Mouse (Mus musculus) central nervous system, embryonic 18 days (tissue): Measurements from ENCODE around the gene Thop1. TPM values are rescaled to one million over a fixed set of nuclear protein-coding genes. Genes with fewer than 3 reads are reported as not detected.

ENCODE experiments used
- polyA plus RNA-seq: library from polyadenylated mRNA; depleted of rRNA; stranded (reverse); fragments of >200 nt; gene quantifications from 2 replicates; pipeline ENCODE4 v1.2.3, GENCODE M21; 2012; rRNA removed

The Thop1 gene
- 75.2 and 75.3 TPM in 2 replicates for polyA plus RNA-seq

DNA sequence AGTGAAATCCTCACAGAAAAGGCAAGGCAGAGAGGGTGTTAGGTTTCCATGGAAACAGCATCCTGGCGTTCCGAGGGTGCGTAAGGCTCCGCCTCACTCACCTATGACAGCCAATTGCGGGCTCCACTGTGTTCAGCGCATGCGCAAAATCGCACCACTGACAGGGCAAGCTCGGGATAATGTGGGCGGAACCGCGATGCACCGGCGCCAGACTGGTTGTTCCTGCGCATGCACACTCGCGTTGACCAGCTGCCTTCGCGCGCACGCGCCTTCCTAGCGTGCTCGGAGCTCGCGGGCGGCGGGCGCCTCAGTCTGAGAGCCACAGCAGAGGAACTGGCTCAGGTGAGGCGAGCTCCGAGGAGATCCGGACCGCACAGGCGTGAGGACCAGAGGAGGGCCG, at the start of gene Thop1:
Gene Thop1, plus strand, starts transcription at position 200 of the 400 bp plus-strand sequence.

DNA sequence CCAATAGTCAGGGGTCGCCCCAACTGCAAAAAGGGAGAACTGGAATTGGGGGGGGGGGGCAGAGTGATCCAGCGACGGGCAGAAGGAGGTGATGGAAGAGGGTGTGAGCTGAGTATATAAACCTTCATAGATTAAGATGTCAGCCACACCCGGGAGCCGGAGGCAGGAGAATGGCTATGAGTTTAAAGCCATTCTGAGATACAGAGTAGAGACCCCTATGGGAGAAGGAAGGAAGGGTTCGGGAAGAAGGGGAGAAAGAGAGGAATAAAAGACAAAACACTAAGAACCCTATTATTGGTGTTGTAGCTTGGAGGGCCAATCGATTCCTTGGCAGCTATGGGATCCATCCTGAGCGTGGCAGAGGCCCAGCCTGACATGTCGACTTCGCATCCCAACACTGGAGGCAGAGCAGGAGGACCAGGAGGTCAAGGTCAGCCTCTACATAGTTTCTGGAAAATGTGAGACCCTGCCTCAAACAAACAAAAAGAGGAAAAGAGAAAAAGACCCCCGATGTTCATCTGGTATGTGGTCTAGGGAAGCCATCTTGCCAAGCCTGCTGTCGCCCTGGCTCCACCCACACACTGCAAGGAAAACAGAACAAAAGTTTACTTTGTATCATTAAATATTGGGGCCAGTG, 44.1 kb upstream of the Thop1 start, which contains the start of gene Diras1:
Gene Diras1, minus strand, starts transcription at position 24 of the 637 bp plus-strand sequence.

DNA sequence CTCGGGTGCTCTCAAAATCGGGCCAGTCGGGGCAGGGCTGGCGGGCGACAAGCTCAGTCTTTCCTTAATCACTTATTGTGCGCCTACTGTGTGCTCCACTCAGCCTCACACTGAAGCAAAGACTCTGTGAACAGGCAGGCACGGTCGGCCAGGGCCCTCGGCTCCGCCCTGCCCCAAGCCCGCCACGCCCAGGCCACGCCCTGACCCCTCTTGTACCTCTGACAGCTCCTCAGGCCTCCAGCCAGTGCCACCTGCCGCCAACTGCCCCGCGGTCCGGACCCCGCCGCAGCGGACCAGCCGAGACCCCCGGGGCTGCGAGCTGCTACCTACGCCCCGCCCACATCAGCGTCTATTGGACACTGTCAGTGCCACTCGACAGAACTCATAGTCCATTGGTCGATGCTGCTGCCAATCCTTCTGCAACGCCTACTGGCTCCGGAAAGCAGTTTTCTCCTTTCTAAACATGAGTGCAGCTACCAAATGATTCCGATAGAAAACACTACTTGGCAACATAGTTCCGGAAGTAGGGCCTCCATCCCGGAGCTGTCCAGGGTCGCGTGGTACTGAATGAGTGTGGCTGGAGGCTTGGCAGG, 32.8 kb upstream of the Thop1 start, which contains the start of gene Slc39a3:
Gene Slc39a3, minus strand, starts transcription at position 439 of the 593 bp plus-strand sequence.

DNA sequence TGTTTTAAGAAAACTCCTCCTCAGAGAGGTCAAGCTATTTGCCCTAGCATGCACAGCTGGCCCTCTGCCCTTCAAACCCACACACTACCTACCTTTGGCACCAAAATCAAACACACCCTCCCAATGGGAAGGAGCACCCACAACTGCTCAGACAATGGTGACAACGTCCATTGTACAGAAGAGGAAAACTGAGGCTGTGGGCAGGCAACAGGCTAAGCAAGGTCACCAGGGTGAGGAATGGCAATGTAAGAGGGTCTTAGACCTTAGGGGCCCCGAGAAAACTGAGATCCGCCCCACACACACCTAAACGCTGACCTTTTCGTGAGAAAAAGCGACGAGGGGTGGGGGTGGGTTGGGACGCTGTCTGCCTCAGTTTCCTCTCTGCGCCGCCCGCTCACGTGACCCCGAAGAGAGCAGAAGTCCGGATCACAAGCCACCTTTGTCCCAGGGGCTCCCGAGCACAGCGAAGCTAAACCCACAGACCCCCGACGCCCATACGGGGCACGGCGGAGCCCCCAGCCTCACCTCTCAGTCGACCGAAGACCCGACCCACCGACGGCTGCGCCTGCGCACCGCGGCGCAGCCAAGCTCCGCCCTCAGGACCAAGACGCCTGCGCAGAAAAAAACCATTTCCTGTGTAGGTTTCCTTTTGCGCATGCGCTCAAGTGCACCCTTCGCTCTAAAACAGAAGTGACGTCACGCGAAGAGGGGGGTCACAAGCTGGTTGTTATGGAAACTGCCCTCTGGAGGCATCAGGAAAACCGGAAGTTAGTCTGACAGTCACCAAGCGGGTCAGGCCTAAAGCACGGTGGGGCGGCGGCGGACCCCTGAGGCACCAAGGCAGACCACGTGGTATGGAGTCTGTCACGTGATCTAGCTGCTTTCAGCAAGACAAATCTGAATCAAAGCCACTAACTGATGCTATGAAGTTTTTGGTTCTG, 10.0 kb upstream of the Thop1 start, which contains the start of gene Sgta:
Gene Sgta, minus strand, starts transcription at position 579 of the 941 bp plus-strand sequence.

DNA sequence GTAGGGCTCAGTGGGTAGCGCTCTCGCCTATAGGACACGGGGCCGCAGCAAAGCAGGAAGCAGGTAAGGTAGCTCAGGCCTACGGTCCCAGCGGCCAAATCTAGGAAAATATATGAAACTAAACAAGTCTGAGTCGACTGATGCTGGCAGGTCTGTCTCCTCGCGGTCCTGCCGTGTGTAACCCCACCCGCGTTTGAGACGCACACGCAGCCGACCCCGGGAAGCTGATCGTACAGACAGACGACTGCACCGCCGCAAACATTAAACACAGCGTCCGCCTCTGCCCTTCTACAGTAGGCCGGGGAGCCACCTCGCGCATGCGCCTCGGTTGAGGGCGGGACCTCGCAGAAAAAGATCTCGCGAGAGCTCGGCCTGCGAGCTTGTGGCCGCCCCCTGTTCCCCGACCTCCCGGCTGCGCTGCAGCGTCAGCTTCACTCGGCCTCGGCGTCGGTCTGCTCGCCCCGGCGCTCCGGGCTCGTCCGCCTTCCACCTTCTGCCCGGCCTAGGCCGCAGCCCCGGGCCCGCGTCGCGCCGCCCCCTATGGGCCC, 35.8 kb downstream of the Thop1 start, which contains the start of gene Map2k2:
Gene Map2k2, plus strand, starts transcription at position 351 of the 548 bp plus-strand sequence.

Other genes starting within 250 kb of the Thop1 start
- 634 and 715 TPM in 2 replicates for gene Oaz1, start 243.4 kb upstream of the Thop1 start, polyA plus RNA-seq
- gene Lingo3, start 226.0 kb upstream of the Thop1 start, polyA plus RNA-seq = 14.4 and 14.9 TPM in 2 replicates
- 352 and 380 TPM in 2 replicates for gene Lsm7, start 214.8 kb upstream of the Thop1 start, polyA plus RNA-seq
- gene Sppl2b, start 214.8 kb upstream of the Thop1 start, polyA plus RNA-seq = 111 and 118 TPM in 2 replicates
- gene Tmprss9, start 198.2 kb upstream of the Thop1 start, polyA plus RNA-seq = 0.26 and 0.32 TPM in 2 replicates
- gene Timm13, start 169.1 kb upstream of the Thop1 start, polyA plus RNA-seq = 206 and 221 TPM in 2 replicates
- 54.5 and 57.9 TPM in 2 replicates for gene Lmnb2, start 151.8 kb upstream of the Thop1 start, polyA plus RNA-seq
- gene Gadd45b, start 140.0 kb upstream of the Thop1 start, polyA plus RNA-seq = 8.2 and 10.9 TPM in 2 replicates
- 37.5 and 53.7 TPM in 2 replicates for gene Gng7, start 55.1 kb upstream of the Thop1 start, polyA plus RNA-seq
- 63.0 and 72.2 TPM in 2 replicates for gene Diras1, start 44.4 kb upstream of the Thop1 start, polyA plus RNA-seq
- gene Slc39a3, start 32.6 kb upstream of the Thop1 start, polyA plus RNA-seq = 68.4 and 75.8 TPM in 2 replicates
- gene Sgta, start 9.9 kb upstream of the Thop1 start, polyA plus RNA-seq = 265 and 268 TPM in 2 replicates
- gene Creb3l3, start 28.8 kb downstream of the Thop1 start, polyA plus RNA-seq = 0.40 and 0.48 TPM in 2 replicates
- 179 and 183 TPM in 2 replicates for gene Map2k2, start 35.9 kb downstream of the Thop1 start, polyA plus RNA-seq
- 8.3 and 9.9 TPM in 2 replicates for gene Zbtb7a, start 65.2 kb downstream of the Thop1 start, polyA plus RNA-seq
- gene Pias4, start 97.9 kb downstream of the Thop1 start, polyA plus RNA-seq = 23.5 and 28.9 TPM in 2 replicates
- gene Eef2, start 106.6 kb downstream of the Thop1 start, polyA plus RNA-seq = 1,300 and 1,423 TPM in 2 replicates
- 67.6 and 77.1 TPM in 2 replicates for gene Dapk3, start 113.0 kb downstream of the Thop1 start, polyA plus RNA-seq
- not detected in 2 replicates for gene 4930442H23Rik, start 113.8 kb downstream of the Thop1 start, polyA plus RNA-seq
- 0.16 and 0.17 TPM in 2 replicates for gene Nmrk2, start 132.0 kb downstream of the Thop1 start, polyA plus RNA-seq
- gene Atcay, start 160.8 kb downstream of the Thop1 start, polyA plus RNA-seq = 163 and 174 TPM in 2 replicates
- 67.6 and 70.9 TPM in 2 replicates for gene Zfr2, start 163.1 kb downstream of the Thop1 start, polyA plus RNA-seq
- gene Matk, start 182.9 kb downstream of the Thop1 start, polyA plus RNA-seq = 160 and 167 TPM in 2 replicates
- gene Mrpl54, start 196.9 kb downstream of the Thop1 start, polyA plus RNA-seq = 61.6 and 82.0 TPM in 2 replicates
- 43.6 and 46.7 TPM in 2 replicates for gene Apba3, start 196.9 kb downstream of the Thop1 start, polyA plus RNA-seq
- 4.7 and 5.7 TPM in 2 replicates for gene Tjp3, start 221.5 kb downstream of the Thop1 start, polyA plus RNA-seq
- 209 and 257 TPM in 2 replicates for gene Pip5k1c, start 222.9 kb downstream of the Thop1 start, polyA plus RNA-seq